Comparison of ENCODE assay signal across 20 mouse cellular contexts in the genomic region with DNA sequence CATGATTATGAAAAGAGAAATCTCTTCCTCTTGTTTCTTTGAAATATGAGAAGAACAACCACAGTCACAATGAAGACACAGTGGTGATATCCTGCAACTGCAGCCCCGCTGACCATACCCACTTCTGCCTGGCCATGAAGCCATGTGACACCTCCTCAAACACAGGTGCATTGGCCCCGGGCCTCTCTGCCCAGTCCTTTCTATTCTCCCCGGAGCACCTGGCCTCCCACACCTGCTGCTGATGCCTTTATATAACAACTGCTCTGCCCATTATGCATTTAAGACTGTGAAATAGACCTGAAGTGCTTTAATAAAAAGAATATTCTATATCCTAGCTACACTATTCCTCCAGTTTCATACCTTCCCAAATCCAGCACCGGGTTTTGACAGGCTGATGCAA. TPM values are rescaled to one million over a fixed set of nuclear protein-coding genes. Genes with fewer than 3 reads are reported as not detected.
DNase-seq lines count a peak whose midpoint lies in the region; TF ChIP-seq lines count a peak whose summit lies in the region.
"Had no signal": no experiment of that assay in that cellular context is flagged by ENCODE, and none has a peak within 500 bp of the region (broad histone marks: within the 10 kb centered on the region; RNA-seq: fewer than 3 reads in every experiment).

No protein-coding gene starts in this region.

- H3K4me3 ChIP-seq in layer of hippocampus, adult 2 months: no peak overlapping the region
- H3K4me3 ChIP-seq in cortical plate, adult 2 months (ENCODE audit: insufficient read depth, low read length): no peak overlapping the region
- H3K4me3 ChIP-seq: embryonic facial prominence, embryonic 13.5 days; forebrain, embryonic 10.5 days; forebrain, embryonic 13.5 days; hindbrain, embryonic 10.5 days had no signal

- H3K4me1 ChIP-seq in cortical plate, adult 2 months (ENCODE audit: control insufficient read depth, insufficient read depth, low read length): peaks cover 9% of the 10 kb centered on the region

- TF ChIP-seq CTCF in layer of hippocampus, adult 2 months (conservative IDR thresholded peaks at IDR 0.05): peak; percentile 25; the same call in 1 of the 2 replicates
- no peak for TF ChIP-seq CTCF in cortical plate, adult 2 months (IDR thresholded peaks at IDR 0.05; ENCODE audit: extremely low read depth, insufficient read depth, low read length)

- H3K27ac ChIP-seq in layer of hippocampus, adult 2 months: peak overlapping the region; percentile 79
- peak overlapping the region; percentile 59; the same call in 1 of the 2 replicates for H3K27ac ChIP-seq in cortical plate, adult 2 months (ENCODE audit: insufficient read depth, low read length)
- H3K27ac ChIP-seq: embryonic facial prominence, embryonic 13.5 days; forebrain, embryonic 10.5 days; forebrain, embryonic 13.5 days; hindbrain, embryonic 10.5 days; hindbrain, embryonic 14.5 days had no signal

- DNase-seq in layer of hippocampus, adult 2 months (ENCODE audit: low spot score in 2 of 2): no peak
- DNase-seq in layer of hippocampus, postnatal 14 days (ENCODE audit: low spot score in 2 of 2): no peak
- DNase-seq in A20 (ENCODE audit: low read depth, low spot score): peak; percentile 74
- no peak for DNase-seq in adrenal gland, adult 18-20 months (ENCODE audit: low spot score in 2 of 2)
- DNase-seq in adrenal gland, postnatal 4 days (ENCODE audit: low spot score in 2 of 2): no peak
- DNase-seq: adrenal gland, postnatal 10 days; cerebellum, adult 11-12 months; cerebellum, adult 8-10 months; cerebellum, postnatal 10 days; cerebellum, postnatal 36 days; gastrocnemius, postnatal 10 days; gastrocnemius, postnatal 36 days; heart, postnatal 36 days had no signal

- TF ChIP-seq POLR2A in cortical plate, adult 2 months (IDR thresholded peaks at IDR 0.05; ENCODE audit: extremely low read depth, insufficient read depth, low read length): no peak

RNA-seq across cellular contexts. Expression of a gene that starts 54.8 kb away (rescaled TPM):
- 100 to 1,000 TPM; 291 to 295 TPM for total RNA-seq in layer of hippocampus, adult 2 months (2021)
- total RNA-seq in layer of hippocampus, postnatal 14 days (2021): 100 to 1,000 TPM; 177 to 230 TPM
- polyA plus RNA-seq in cortical plate, adult 2 months (2012; rRNA removed): 113 and 126 TPM in 2 replicates
- 1 to 10 TPM; 1.3 to 2.1 TPM for total RNA-seq in adrenal gland, adult 18-20 months (2021)
- total RNA-seq in adrenal gland, postnatal 4 days (2021): 1 to 10 TPM; 2.9 to 3.5 TPM
- polyA plus RNA-seq: activated CD4-positive, CD25-positive, alpha-beta regulatory T cell, adult 4 months had no signal

Comparison
In these comparisons a context has a peak if more than half of its experiments do, and no peak if none do; other contexts are left out.
1. RNA of a gene that starts 54.8 kb away (total RNA-seq): 291 to 295 TPM in layer of hippocampus, adult 2 months and 177 to 230 TPM in layer of hippocampus, postnatal 14 days; 2.9 to 3.5 TPM in adrenal gland, postnatal 4 days and 1.3 to 2.1 TPM in adrenal gland, adult 18-20 months; every median in the first group is over 10 times any median in the second.